Mouse (Mus musculus): ENCODE data around the gene Nlrc5.

Nlrc5 gene

DNA sequence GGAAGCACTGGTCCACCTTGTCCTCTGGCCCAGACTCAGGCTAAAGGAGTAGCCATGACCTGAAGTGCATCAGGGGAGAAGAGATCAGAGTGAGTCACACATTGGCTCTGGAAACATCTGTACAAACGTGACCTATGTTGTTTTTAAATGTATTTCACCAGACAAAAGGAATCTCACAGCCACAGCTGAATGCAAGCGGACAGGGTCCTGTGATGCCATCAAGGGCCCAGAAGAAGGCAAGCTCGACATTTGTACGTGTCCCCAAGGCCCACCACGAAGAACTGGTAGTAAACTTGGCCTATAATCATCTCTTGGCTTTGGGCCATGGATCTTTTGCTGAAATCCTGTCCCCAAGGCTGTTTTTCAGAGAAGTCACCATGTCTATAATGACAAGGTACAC, 35.5 kb downstream of the Nlrc5 start:
- no peak for DNase-seq (ENCODE audit: low spot score in 2 of 2)

GRCm38 (mm10) chr8:94470794-94471193, 36.6 kb downstream of the Nlrc5 start:
- no peak for DNase-seq (ENCODE audit: low spot score in 2 of 2)

GRCm38 (mm10) chr8:94471281-94471680, 37.1 kb downstream of the Nlrc5 start:
- no peak for DNase-seq (ENCODE audit: low spot score in 2 of 2)

GRCm38 (mm10) chr8:94472741-94473140, 38.6 kb downstream of the Nlrc5 start:
- no peak for DNase-seq (ENCODE audit: low spot score in 2 of 2)

DNA sequence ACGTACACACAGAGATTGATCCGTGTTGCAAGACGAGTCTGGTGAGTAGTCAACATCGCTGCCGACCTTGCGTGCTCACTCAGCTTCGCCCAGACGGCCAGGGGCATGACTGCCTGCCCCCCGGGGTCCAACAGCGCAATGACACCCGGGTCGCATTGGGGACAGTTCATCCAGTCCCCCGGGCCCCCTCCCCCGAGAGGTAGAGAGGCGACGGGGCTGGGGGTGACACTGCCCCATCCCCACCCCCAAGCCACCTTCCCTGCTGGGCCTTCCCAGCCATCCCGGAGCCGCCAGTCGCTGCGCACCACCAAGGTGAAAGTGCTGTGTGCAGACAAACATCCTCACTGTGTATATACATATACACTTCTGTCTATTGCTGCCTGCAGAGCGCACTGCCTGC, 39.3 kb downstream of the Nlrc5 start:
- DNase-seq (ENCODE audit: low spot score in 2 of 2), result no peak

- DNase-seq (ENCODE audit: low spot score in 2 of 2), result no peak
Measured at GRCm38 (mm10) chr8:94475786-94476185, 41.6 kb downstream of the Nlrc5 start.

DNA sequence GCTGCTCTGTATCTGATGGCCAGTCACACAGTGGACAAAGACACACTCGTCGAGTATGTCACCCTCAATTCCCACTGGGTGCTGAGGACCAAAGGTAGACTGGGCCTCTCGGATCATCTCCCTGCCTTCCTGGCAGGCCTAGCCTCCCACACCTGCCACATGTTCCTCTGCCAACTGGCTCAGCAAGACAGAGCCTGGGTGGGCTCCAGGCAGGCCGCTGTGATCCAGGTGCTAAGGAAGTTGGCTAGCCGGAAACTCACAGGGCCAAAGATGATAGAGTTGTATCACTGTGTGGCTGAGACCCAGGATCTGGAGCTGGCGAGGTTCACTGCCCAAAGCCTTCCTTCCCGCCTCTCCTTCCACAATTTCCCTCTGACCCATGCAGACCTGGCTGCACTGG, 42.7 kb downstream of the Nlrc5 start:
- DNase-seq (ENCODE audit: low spot score in 2 of 2), result no peak

GRCm38 (mm10) chr8:94482051-94482450, 47.9 kb downstream of the Nlrc5 start:
- no peak for DNase-seq (ENCODE audit: low spot score in 2 of 2)

DNA sequence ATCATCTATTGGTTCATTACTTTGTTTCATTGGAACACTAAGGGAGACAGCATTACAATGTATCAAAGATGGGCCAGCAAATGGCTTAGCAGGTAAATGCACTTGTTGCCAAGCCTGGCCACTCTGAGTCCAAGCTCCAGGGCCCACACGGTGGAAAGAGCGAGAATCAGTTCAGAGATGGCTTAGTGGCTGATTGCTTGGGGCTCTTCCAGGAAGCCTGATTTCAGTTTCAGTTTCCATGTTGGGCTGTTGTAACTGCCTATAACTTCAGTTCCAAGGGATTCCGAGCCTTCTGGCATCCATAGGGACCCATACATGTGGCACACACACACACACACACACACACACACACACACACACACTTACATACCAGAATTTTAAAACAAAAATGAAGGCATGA, 51.1 kb downstream of the Nlrc5 start:
- no peak for DNase-seq (ENCODE audit: low spot score in 2 of 2)

DNA sequence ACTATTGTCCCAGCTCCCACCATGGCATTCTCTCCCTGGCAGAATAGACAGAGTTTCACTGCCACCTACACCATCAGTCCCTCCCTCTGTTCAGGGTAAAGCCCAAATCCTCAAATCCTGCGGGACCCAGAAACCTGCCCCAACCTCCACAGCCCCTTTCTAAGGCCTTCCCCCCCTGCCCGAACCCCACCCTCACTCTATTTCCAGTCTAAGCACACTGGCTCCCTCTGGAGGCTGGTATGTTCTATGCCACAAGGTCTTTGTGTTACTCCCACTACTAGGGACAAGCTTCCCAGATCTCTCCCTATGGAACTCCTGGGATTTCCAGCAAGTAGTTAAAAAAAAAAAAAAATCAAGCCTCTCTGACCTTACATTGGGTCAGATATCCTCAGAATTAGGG, 51.7 kb downstream of the Nlrc5 start:
- peak in 1 of 2 experiments; percentile 30 for DNase-seq (ENCODE audit: low spot score in 2 of 2)

- DNase-seq (ENCODE audit: low spot score in 2 of 2), result no peak
Measured at GRCm38 (mm10) chr8:94488016-94488415, 53.9 kb downstream of the Nlrc5 start.

DNA sequence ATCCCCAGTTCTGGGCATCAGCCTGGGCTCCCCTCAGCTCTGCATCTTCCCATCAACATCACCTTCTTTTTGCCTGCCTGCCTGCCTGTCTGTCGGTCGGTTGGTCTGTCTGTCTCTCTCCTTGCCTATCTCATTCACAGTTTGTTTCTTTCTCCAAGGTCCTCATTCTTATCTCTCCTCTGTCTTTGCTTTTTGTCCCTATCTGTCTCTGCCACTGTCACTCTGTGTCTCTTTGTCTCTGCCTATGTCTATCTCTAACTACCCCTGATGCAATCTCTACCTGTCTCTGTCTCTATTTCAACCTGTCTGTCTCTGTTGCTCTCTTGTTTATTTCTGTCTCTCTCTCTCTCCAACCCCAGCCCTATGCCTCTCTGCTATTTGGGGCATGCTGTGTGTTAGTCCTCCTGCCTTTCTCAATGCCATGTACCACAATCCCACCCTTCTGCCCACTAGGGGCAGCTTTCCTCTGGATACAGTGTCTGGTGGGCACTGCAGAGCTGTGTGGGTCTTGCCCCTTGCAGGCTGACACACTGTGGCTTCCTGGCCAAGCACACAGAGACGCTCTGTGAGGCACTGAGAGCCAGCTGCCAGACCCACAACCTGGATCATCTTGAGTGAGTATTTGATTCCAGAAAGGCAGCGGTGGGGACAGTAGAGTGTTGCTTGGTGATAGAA, 55.8 kb downstream of the Nlrc5 start:
- DNase-seq (ENCODE audit: low spot score in 2 of 2), result no peak

DNA sequence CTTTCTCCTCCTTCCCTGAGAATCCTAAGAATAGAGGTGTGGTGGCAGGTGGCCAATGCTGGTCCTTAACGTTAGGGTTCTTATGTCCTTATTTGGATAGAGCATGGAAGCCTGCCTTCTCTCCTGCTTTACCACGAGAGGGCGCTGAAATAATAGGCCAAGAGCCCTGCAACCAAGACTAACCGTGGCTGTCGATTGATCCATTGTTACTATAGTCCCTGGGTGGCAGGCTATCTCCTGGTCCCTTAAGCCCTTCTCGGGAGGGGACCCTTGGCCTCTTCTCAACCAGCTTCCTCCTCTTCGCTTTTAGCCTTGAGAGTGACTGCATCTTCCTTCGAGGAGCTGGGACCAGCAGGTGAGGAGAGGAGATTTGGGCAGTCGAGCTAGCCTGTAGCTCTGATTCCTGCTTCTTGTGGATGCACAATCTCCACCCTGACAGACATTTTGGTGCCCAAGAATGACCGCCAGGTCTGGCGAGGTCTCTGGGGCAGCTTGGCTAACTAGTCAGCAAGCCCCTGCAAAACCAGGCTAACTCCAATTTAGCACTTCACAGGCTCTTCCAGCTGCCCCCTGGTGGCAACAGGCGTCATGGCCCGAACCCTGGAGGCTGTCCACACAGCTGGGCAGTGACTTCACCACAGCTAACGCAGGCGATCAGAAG, 58.0 kb downstream of the Nlrc5 start:
- peak; percentile 63 to 65 for DNase-seq (ENCODE audit: low spot score in 2 of 2)

DNA sequence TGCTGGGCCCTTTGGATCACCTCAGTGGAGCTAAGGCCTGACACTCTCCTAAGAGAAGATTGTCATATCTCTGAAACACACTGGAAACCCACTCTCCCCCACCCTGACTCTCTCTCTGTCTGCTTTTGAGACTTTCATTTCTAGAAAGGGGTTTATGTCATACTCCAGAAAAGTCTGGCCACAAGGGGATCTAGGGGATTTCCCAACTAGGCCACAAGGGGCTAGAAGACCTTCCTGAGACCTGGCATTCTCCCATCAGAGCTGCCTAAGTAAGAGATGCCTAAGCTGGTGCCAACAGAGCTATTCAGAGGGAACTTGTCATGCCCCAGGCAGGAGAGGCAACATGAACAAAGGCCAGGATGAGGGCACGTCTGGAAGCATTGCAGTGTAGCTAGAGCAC, 59.1 kb downstream of the Nlrc5 start:
- DNase-seq (ENCODE audit: low spot score in 2 of 2), result no peak

GRCm38 (mm10) chr8:94515430-94516208, 81.5 kb downstream of the Nlrc5 start:
- no peak for DNase-seq (ENCODE audit: low spot score in 2 of 2)

- no peak for DNase-seq (ENCODE audit: low spot score in 2 of 2)
Measured at GRCm38 (mm10) chr8:94516209-94516593, 82.0 kb downstream of the Nlrc5 start.

GRCm38 (mm10) chr8:94516766-94517165, 82.6 kb downstream of the Nlrc5 start:
- DNase-seq (ENCODE audit: low spot score in 2 of 2), result no peak

DNA sequence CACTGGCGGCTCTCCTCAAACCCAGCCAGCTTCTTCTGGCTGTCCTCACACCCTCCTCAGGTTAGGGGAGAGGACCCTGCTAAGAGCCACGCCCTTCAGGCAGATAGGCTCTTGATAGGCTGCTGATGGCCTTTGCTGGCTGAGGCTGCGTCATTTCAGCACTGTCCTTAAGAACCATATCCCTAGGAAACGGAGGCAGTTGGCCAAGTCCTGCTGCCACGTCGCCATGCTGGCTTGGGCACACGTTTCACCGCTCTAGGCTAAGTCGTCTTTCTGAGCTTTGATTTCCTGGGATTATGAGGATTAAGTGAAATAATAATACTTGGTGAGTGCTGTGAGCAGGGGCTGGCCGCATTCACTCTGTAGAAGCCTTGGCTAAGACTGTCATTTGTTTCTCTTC, 84.2 kb downstream of the Nlrc5 start:
- DNase-seq (ENCODE audit: low spot score in 2 of 2), result no peak

DNA sequence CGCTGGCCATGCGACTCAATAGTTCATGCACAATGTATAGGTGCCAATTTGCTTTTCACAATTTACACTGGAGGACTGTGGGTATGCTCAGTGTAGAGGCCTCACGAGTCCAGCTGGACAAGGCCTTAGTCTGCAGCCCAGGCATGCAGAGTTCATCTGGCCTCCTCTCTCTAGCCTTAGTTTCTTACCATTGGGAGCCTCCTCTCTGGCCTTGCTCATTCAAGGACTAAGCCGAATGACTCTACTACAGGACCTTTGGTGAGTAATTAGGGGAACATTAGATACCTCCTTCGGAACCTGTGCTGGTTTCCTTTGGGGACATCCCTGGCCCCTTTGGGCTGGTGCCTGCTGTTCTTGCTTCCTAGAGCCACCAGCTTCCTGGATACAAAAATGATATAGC, 84.9 kb downstream of the Nlrc5 start:
- no peak for DNase-seq (ENCODE audit: low spot score in 2 of 2)

- DNase-seq (ENCODE audit: low spot score in 2 of 2), result no peak
Measured at GRCm38 (mm10) chr8:94521481-94521880, 87.3 kb downstream of the Nlrc5 start.

- DNase-seq (ENCODE audit: low spot score in 2 of 2), result no peak
Measured at GRCm38 (mm10) chr8:94522482-94522881, 88.3 kb downstream of the Nlrc5 start.

DNA sequence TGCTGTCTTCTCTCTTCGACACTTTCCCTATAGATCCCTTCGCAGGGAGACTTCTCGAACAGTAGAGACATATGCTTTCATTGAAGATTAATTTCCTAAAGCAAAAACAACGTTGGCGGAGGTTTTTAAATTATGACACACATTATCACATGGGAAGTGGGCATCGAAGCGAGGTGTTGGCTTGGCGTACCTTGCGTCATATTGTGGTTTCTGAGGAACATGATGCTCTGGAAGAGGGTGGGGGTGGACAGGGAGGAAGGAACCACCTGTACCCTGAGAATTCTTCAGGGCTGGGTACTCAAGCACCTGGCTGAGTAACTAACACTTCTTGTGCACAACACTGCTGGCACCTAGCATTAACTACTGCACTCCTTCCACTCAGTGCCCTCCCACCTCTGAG, 90.4 kb downstream of the Nlrc5 start:
- DNase-seq (ENCODE audit: low spot score in 2 of 2), result no peak

DNA sequence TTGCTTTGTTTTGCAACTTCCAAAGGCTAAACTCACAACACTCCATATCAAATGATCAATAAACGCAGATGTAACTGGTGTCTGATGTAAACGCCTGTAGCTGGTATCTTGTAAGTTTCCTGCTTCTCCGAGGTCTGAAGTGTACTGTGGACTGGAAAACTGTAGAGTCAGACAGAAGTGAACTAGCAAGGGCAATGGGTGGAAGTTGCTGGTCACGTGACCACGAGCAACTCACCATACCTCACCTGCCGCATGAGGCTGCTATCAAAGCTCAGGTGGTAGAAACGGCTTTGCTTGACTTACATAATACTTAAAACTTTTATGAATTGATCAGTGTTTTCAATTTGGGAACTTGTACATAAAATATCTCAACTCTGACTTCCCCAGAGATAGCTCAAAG, 93.0 kb downstream of the Nlrc5 start:
- DNase-seq (ENCODE audit: low spot score in 2 of 2), result no peak

All from spleen, postnatal 36 days (tissue).